Mouse (Mus musculus): ENCODE data around the gene Stk40. TPM values are rescaled to one million over a fixed set of nuclear protein-coding genes. Genes with fewer than 3 reads are reported as not detected.
A peak's percentile ranks its signal among the peaks of the same experiment; 100 is the strongest.

Stk40 gene
- total and polyA plus RNA-seq, 3 experiments, result 20.5 to 68.2 (median 41.2) TPM

GRCm38 (mm10) chr4:126155869-126156268 lies 52.1 kb downstream of the Stk40 start:
- no peaks in the 10 kb centered on the region for H3K9me3 ChIP-seq (replicated peaks)
- DNase-seq (ENCODE audit: low spot score) (no peak), ATAC-seq (ENCODE audit: extremely low read depth, insufficient number of reproducible peaks, low FRiP score, poor library complexity, severe bottlenecking) (no peak)
- H3K4me1 ChIP-seq (ENCODE audit: insufficient read depth, low read depth, low read length), result peaks cover 18% of the 10 kb centered on the region
- H3K4me3 ChIP-seq (ENCODE audit: low read depth, low read length), result no peak overlapping the region
- TF ChIP-seq GATA2 (IDR thresholded peaks at IDR 0.05; ENCODE audit: borderline replicate concordance, low read depth, low read length) (no peak), CTCF (IDR thresholded peaks at IDR 0.05; ENCODE audit: low read depth, low read length) (no peak), TAL1 (conservative IDR thresholded peaks at IDR 0.05; ENCODE audit: low read depth, low read length) (no peak), GATA1 (IDR thresholded peaks at IDR 0.05; ENCODE audit: borderline replicate concordance, low read length) (no peak), POLR2AphosphoS5 (IDR thresholded peaks at IDR 0.05; ENCODE audit: insufficient replicate concordance, low read depth, low read length) (no peak)
- H3K36me3 ChIP-seq (replicated peaks), result no peaks in the 10 kb centered on the region
- H3K27me3 ChIP-seq (ENCODE audit: insufficient read depth, low read length), result peaks cover 22% of the 10 kb centered on the region

GRCm38 (mm10) chr4:126156617-126157016 lies 52.9 kb downstream of the Stk40 start:
- H3K4me1 ChIP-seq (ENCODE audit: insufficient read depth, low read depth, low read length), result peaks cover 20% of the 10 kb centered on the region
- H3K9me3 ChIP-seq (replicated peaks), result no peaks in the 10 kb centered on the region
- DNase-seq (ENCODE audit: low spot score) (no peak), ATAC-seq (ENCODE audit: extremely low read depth, insufficient number of reproducible peaks, low FRiP score, poor library complexity, severe bottlenecking) (no peak)
- no peak overlapping the region for H3K4me3 ChIP-seq (ENCODE audit: low read depth, low read length)
- TF ChIP-seq GATA1 (IDR thresholded peaks at IDR 0.05; ENCODE audit: borderline replicate concordance, low read length), result no peak
- TF ChIP-seq CTCF (IDR thresholded peaks at IDR 0.05; ENCODE audit: low read depth, low read length), result peak; percentile 89
- no peaks in the 10 kb centered on the region for H3K36me3 ChIP-seq (replicated peaks)
- H3K27me3 ChIP-seq (ENCODE audit: insufficient read depth, low read length), result peaks cover 15% of the 10 kb centered on the region; the same call in 1 of the 2 replicates

DNA sequence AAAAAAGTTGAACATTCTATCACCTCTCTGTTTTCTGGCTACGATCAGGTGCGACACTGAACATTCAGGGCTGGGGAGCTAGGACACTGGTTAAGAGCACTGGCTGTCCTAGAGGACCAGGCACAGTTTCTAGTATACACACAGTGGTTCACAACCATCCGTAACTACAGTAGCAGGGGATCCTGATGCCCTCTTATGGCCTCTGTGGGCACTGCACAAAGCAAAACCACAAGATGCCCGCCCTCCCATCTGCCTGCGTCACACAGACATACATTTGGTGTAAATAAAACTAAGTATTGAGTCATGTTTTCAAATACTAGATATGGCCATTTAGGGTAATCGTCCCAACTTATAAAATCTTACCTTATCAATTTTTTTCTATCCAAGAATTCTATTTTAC lies 53.8 kb downstream of the Stk40 start:
- peak; percentile 29 for DNase-seq (ENCODE audit: low spot score)
- H3K36me3 ChIP-seq (replicated peaks), result no peaks in the 10 kb centered on the region
- TF ChIP-seq GATA1 (IDR thresholded peaks at IDR 0.05; ENCODE audit: borderline replicate concordance, low read length) (no peak), CTCF (IDR thresholded peaks at IDR 0.05; ENCODE audit: low read depth, low read length) (peak; percentile 40), POLR2AphosphoS5 (IDR thresholded peaks at IDR 0.05; ENCODE audit: insufficient replicate concordance, low read depth, low read length) (no peak), GATA2 (IDR thresholded peaks at IDR 0.05; ENCODE audit: borderline replicate concordance, low read depth, low read length) (no peak), TAL1 (conservative IDR thresholded peaks at IDR 0.05; ENCODE audit: low read depth, low read length) (no peak)
- H3K4me1 ChIP-seq (ENCODE audit: insufficient read depth, low read depth, low read length), result peaks cover 28% of the 10 kb centered on the region
- no peak; the same call in 1 of the 2 replicates for ATAC-seq (ENCODE audit: extremely low read depth, insufficient number of reproducible peaks, low FRiP score, poor library complexity, severe bottlenecking)
- H3K9me3 ChIP-seq (replicated peaks), result no peaks in the 10 kb centered on the region
- no peak overlapping the region for H3K4me3 ChIP-seq (ENCODE audit: low read depth, low read length)
- H3K27me3 ChIP-seq (ENCODE audit: insufficient read depth, low read length), result peaks cover 7% of the 10 kb centered on the region; the same call in 1 of the 2 replicates

GRCm38 (mm10) chr4:126159455-126159854 lies 55.7 kb downstream of the Stk40 start:
- ATAC-seq (ENCODE audit: extremely low read depth, insufficient number of reproducible peaks, low FRiP score, poor library complexity, severe bottlenecking) (no peak), DNase-seq (ENCODE audit: low spot score) (no peak)
- Histone ChIP-seq H3K4me3 (ENCODE audit: low read depth, low read length) (no peak overlapping the region), H3K4me1 (ENCODE audit: insufficient read depth, low read depth, low read length) (peaks cover 42% of the 10 kb centered on the region), H3K9me3 (replicated peaks) (no peaks in the 10 kb centered on the region), H3K36me3 (replicated peaks) (peaks cover 9% of the 10 kb centered on the region), H3K27me3 (ENCODE audit: insufficient read depth, low read length) (no peaks in the 10 kb centered on the region; the same call in 1 of the 2 replicates)
- TF ChIP-seq TAL1 (conservative IDR thresholded peaks at IDR 0.05; ENCODE audit: low read depth, low read length) (no peak), POLR2AphosphoS5 (IDR thresholded peaks at IDR 0.05; ENCODE audit: insufficient replicate concordance, low read depth, low read length) (no peak), CTCF (IDR thresholded peaks at IDR 0.05; ENCODE audit: low read depth, low read length) (no peak), GATA1 (IDR thresholded peaks at IDR 0.05; ENCODE audit: borderline replicate concordance, low read length) (no peak), GATA2 (IDR thresholded peaks at IDR 0.05; ENCODE audit: borderline replicate concordance, low read depth, low read length) (no peak)

GRCm38 (mm10) chr4:126160981-126161380 lies 57.2 kb downstream of the Stk40 start:
- no peaks in the 10 kb centered on the region for H3K9me3 ChIP-seq (replicated peaks)
- TF ChIP-seq GATA1 (IDR thresholded peaks at IDR 0.05; ENCODE audit: borderline replicate concordance, low read length) (no peak), CTCF (IDR thresholded peaks at IDR 0.05; ENCODE audit: low read depth, low read length) (no peak), TAL1 (conservative IDR thresholded peaks at IDR 0.05; ENCODE audit: low read depth, low read length) (no peak), GATA2 (IDR thresholded peaks at IDR 0.05; ENCODE audit: borderline replicate concordance, low read depth, low read length) (no peak), POLR2AphosphoS5 (IDR thresholded peaks at IDR 0.05; ENCODE audit: insufficient replicate concordance, low read depth, low read length) (no peak)
- peaks cover 35% of the 10 kb centered on the region for H3K4me1 ChIP-seq (ENCODE audit: insufficient read depth, low read depth, low read length)
- ATAC-seq (ENCODE audit: extremely low read depth, insufficient number of reproducible peaks, low FRiP score, poor library complexity, severe bottlenecking) (no peak), DNase-seq (ENCODE audit: low spot score) (no peak)
- peaks cover 19% of the 10 kb centered on the region for H3K36me3 ChIP-seq (replicated peaks)
- no peaks in the 10 kb centered on the region; the same call in 1 of the 2 replicates for H3K27me3 ChIP-seq (ENCODE audit: insufficient read depth, low read length)
- no peak overlapping the region for H3K4me3 ChIP-seq (ENCODE audit: low read depth, low read length)

DNA sequence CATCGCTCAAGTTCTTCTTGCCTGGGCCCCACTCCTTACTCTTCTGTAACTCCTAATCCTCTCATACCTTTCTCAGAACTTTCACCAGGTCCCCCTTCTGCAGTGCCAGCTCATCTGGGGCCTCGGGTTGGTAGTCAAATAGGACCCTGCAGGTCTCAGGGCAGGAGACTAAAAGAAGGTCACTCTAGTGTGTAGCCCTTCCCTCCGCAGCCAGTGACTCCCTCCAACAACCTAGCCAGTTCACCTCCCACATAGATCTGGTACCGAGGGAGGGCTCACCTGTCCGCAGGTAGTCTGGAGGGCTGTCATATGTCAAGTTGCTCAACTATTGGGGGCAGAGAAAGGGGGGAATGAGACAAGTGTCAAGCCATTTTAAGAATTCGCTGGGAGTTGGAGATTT lies 57.7 kb downstream of the Stk40 start:
- DNase-seq (ENCODE audit: low spot score) (no peak), ATAC-seq (ENCODE audit: extremely low read depth, insufficient number of reproducible peaks, low FRiP score, poor library complexity, severe bottlenecking) (no peak)
- TF ChIP-seq CTCF (IDR thresholded peaks at IDR 0.05; ENCODE audit: low read depth, low read length), result no peak
- TF ChIP-seq POLR2AphosphoS5 (IDR thresholded peaks at IDR 0.05; ENCODE audit: insufficient replicate concordance, low read depth, low read length), result no peak
- no peak for TF ChIP-seq GATA2 (IDR thresholded peaks at IDR 0.05; ENCODE audit: borderline replicate concordance, low read depth, low read length)
- no peak for TF ChIP-seq GATA1 (IDR thresholded peaks at IDR 0.05; ENCODE audit: borderline replicate concordance, low read length)
- TF ChIP-seq TAL1 (conservative IDR thresholded peaks at IDR 0.05; ENCODE audit: low read depth, low read length), result no peak
- Histone ChIP-seq H3K4me1 (ENCODE audit: insufficient read depth, low read depth, low read length) (peaks cover 39% of the 10 kb centered on the region), H3K36me3 (replicated peaks) (peaks cover 24% of the 10 kb centered on the region), H3K27me3 (ENCODE audit: insufficient read depth, low read length) (no peaks in the 10 kb centered on the region; the same call in 1 of the 2 replicates), H3K4me3 (ENCODE audit: low read depth, low read length) (no peak overlapping the region), H3K9me3 (replicated peaks) (no peaks in the 10 kb centered on the region)

All from G1E (cell line).